Mouse (Mus musculus) retina, postnatal 1 day (tissue): Measurements from ENCODE around the gene Scarf1.

Source experiments
- DNase-seq: peaks from one replicate; pipeline ENCODE4 v3.0.0-alpha.2; 2012

Scarf1 gene

GRCm38 (mm10) chr11:75566276-75567196 is 53.2 kb downstream of the Scarf1 start:
- DNase-seq: no peak

- no peak for DNase-seq
Observed at GRCm38 (mm10) chr11:75567346-75568114, 54.2 kb downstream of the Scarf1 start.

- DNase-seq: no peak
Observed at GRCm38 (mm10) chr11:75568115-75568511, 54.8 kb downstream of the Scarf1 start.

GRCm38 (mm10) chr11:75568962-75569361 is 55.6 kb downstream of the Scarf1 start:
- no peak for DNase-seq

GRCm38 (mm10) chr11:75570375-75571125 is 57.2 kb downstream of the Scarf1 start:
- DNase-seq: no peak

GRCm38 (mm10) chr11:75571126-75571990 is 58.0 kb downstream of the Scarf1 start:
- DNase-seq: no peak

- no peak for DNase-seq
Observed at GRCm38 (mm10) chr11:75572301-75572791, 59.0 kb downstream of the Scarf1 start.

GRCm38 (mm10) chr11:75572854-75573650 is 59.7 kb downstream of the Scarf1 start:
- DNase-seq: peak; percentile 93

GRCm38 (mm10) chr11:75574378-75575123 is 61.2 kb downstream of the Scarf1 start:
- no peak for DNase-seq

- DNase-seq: no peak
Observed at GRCm38 (mm10) chr11:75575560-75576123, 62.3 kb downstream of the Scarf1 start.
